Mouse (Mus musculus) lung, embryonic 15.5 days (tissue): ENCODE measurements around the gene Shank2. TPM values are rescaled to one million over a fixed set of nuclear protein-coding genes. Genes with fewer than 3 reads are reported as not detected.

ENCODE experiments used
- ATAC-seq: fragments of 200-750 bp; cut with Nextera tagmentation; 2 replicates; pipeline ENCODE4 v1.8.0; 2017; ENCODE audit warnings: moderate number of reproducible peaks, borderline replicate concordance; ENCODE audit not compliant: low FRiP score, low TSS enrichment; ENCODE audit errors: extremely low read depth
- H3K27ac ChIP-seq: fragments of 300-500 bp; sonication (generic); 2 replicates; pipeline ENCODE4 v1.5.1; 2015; ENCODE audit warnings: moderate library complexity, mild to moderate bottlenecking, inconsistent platforms
- H3K27me3 ChIP-seq: fragments of 300-500 bp; sonication (generic); 2 replicates; pipeline ENCODE4 v1.6.1; 2015; ENCODE audit warnings: inconsistent platforms
- H3K36me3 ChIP-seq: fragments of 300-500 bp; sonication (generic); 2 replicates; pipeline ENCODE4 v1.6.1; 2015; ENCODE audit warnings: inconsistent platforms
- H3K4me1 ChIP-seq: fragments of 300-500 bp; sonication (generic); 2 replicates; pipeline ENCODE4 v1.6.1; 2015; ENCODE audit warnings: inconsistent platforms
- H3K4me2 ChIP-seq: fragments of 300-500 bp; sonication (generic); 2 replicates; pipeline ENCODE4 v1.6.1; 2015; ENCODE audit warnings: inconsistent platforms, mild to moderate bottlenecking, moderate library complexity
- H3K4me3 ChIP-seq: fragments of 300-500 bp; sonication (generic); 2 replicates; pipeline ENCODE4 v1.5.1; 2015; ENCODE audit warnings: mild to moderate bottlenecking, inconsistent platforms
- H3K9ac ChIP-seq: fragments of 300-500 bp; sonication (generic); 2 replicates; pipeline ENCODE4 v1.6.1; 2015; ENCODE audit warnings: inconsistent platforms
- H3K9me3 ChIP-seq: fragments of 300-500 bp; sonication (generic); 2 replicates; pipeline ENCODE4 v1.6.1; 2016; ENCODE audit warnings: inconsistent platforms
- WGBS: fragments of 180-500 bp; shearing (Covaris S2); methylation state at CpG from one replicate; pipeline ENCODE4 v1.1.7; 2015; 5-methylcytosine and 5-hydroxymethylcytosine counted together
- polyA plus RNA-seq: library from polyadenylated mRNA; unstranded; fragments of >200 nt; fragmentation: Nextera tagmentation; extraction: Ambion mirVana; gene quantifications from 2 replicates; pipeline ENCODE4 v1.2.1, GENCODE M21; 2015

Gene Shank2
- polyA plus RNA-seq, 1 experiment from 2014 or later: 1.8 TPM

DNA sequence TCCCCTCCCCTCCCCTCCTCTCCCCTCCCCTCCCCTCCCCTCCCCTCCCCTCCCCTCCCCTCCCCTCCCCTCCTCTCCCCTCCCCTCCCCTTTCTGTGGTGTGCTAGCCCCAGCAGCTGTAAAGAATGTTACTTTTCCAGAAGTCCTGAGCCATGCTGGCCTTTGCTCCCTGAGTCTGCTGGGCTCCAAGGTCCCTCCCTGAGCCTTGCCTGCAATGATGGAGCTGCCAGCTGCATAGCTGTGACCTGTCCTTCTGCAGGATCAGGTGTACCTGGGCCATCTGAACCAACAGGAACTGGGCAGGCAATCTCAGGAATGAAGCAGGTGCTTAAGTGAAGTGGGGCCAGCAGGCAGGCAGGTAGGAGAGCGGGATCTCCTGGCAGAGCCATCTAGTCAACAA, 78.1 kb downstream of the Shank2 start:
- Histone ChIP-seq H3K4me1 (no peaks in the 10 kb centered on the region), H3K36me3 (no peaks in the 10 kb centered on the region), H3K9me3 (no peaks in the 10 kb centered on the region), H3K27ac (no peak overlapping the region), H3K27me3 (no peaks in the 10 kb centered on the region), H3K9ac (no peak overlapping the region), H3K4me2 (no peak overlapping the region), H3K4me3 (no peak overlapping the region)
- no peak for ATAC-seq
- WGBS: 81% methylated on average over 1 of the region's 1 CpGs

DNA sequence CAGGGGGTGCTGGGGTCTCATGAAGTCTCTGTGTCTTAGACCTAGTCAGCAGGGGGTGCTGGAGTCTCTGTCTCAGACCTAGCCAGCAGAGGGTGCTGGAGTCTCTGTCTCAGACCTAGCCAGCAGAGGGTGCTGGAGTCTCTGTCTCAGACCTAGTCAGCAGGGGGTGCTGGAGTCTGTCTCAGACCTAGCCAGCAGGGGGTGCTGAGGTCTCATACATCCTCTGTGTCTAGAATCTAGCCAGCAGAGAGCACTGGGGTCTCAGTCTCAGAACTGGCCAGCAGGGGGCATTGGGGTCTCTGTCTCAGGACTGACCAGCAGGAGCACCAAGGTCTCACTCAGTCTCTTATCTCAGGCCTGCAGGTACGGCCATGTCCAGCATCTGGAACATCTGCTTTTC, 79.7 kb downstream of the Shank2 start:
- no peaks in the 10 kb centered on the region for H3K9me3 ChIP-seq
- H3K27me3 ChIP-seq: no peaks in the 10 kb centered on the region
- 83% methylated on average over 1 of the region's 1 CpGs for WGBS
- no peak overlapping the region for H3K4me2 ChIP-seq
- ATAC-seq: peak; percentile 35; the same call in 1 of the 2 replicates
- no peak overlapping the region for H3K4me3 ChIP-seq
- H3K36me3 ChIP-seq: no peaks in the 10 kb centered on the region
- H3K27ac ChIP-seq: no peak overlapping the region
- no peak overlapping the region for H3K9ac ChIP-seq
- H3K4me1 ChIP-seq: no peaks in the 10 kb centered on the region

DNA sequence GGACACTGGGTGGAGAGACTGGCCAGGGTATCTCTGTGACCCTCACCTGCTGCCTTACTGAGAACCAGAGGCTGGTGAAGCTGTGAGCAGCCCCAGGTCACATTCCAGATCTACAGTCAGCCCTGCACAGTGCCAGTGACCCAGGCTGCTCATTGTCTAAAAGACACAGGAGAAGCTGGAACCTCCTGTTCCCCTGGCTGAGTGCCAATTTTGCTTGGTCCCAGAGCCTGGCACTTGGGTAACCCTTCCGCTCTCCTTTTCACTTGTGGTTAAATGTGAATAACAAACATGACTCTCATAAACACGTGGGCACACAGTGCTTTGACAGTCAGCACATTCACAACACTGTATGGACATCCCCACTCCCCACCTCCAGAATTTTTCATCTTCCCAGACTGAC, 80.2 kb downstream of the Shank2 start:
- Histone ChIP-seq H3K27me3 (no peaks in the 10 kb centered on the region), H3K9ac (no peak overlapping the region), H3K27ac (no peak overlapping the region), H3K4me3 (no peak overlapping the region), H3K36me3 (no peaks in the 10 kb centered on the region), H3K4me2 (no peak overlapping the region), H3K9me3 (no peaks in the 10 kb centered on the region), H3K4me1 (no peaks in the 10 kb centered on the region)
- ATAC-seq: peak; percentile 45; the same call in 1 of the 2 replicates
- WGBS: 80% methylated on average over 2 of the region's 2 CpGs

DNA sequence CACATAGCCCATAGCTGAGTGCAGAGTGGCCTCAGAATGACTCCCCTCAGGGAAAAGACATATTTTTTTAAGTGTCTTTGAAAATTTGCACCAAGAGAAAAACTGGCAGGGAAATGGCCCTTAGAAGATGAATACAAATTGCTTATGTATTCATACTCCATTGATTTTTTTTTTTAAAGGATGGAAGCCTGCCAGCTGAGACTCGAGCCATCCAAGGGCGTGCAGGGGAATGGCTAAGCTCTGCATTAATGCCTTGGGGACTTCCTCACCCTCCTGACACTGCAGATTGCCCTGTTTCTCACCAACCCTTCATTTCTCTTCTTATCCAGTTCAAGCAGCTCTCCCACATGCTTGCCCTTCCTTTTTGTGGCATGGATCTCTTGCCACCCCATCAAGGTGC, 85.5 kb downstream of the Shank2 start:
- Histone ChIP-seq H3K36me3 (no peaks in the 10 kb centered on the region), H3K27me3 (no peaks in the 10 kb centered on the region), H3K9me3 (no peaks in the 10 kb centered on the region), H3K27ac (no peak overlapping the region), H3K4me1 (no peaks in the 10 kb centered on the region), H3K9ac (no peak overlapping the region), H3K4me2 (no peak overlapping the region), H3K4me3 (no peak overlapping the region)
- 37% methylated on average over 2 of the region's 2 CpGs for WGBS
- no peak for ATAC-seq

DNA sequence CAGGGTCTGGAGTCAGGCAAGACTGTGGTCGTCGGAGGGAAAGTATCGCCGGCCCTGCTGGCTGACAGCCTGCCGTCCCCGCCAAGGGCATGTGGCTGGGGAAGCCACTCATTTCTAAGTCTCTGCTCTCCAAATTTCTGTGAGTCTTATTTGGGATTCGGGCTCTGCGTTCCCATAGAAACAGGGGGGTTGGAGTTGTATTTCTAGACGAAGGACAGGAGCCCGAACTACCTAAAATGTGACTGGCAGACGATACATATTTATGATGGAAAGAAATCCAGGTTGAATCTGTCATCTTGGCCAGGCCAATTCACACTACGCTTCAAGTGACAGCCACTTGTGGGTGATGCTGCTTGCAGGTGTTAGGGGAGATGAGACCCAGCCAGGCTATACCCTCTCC, 92.4 kb downstream of the Shank2 start:
- H3K9me3 ChIP-seq: no peaks in the 10 kb centered on the region
- no peaks in the 10 kb centered on the region for H3K4me1 ChIP-seq
- H3K27me3 ChIP-seq: no peaks in the 10 kb centered on the region
- H3K4me2 ChIP-seq: no peak overlapping the region
- no peak for ATAC-seq
- WGBS: 78% methylated on average over 12 of the region's 12 CpGs
- H3K9ac ChIP-seq: no peak overlapping the region
- no peak overlapping the region for H3K4me3 ChIP-seq
- no peak overlapping the region for H3K27ac ChIP-seq
- no peaks in the 10 kb centered on the region for H3K36me3 ChIP-seq

DNA sequence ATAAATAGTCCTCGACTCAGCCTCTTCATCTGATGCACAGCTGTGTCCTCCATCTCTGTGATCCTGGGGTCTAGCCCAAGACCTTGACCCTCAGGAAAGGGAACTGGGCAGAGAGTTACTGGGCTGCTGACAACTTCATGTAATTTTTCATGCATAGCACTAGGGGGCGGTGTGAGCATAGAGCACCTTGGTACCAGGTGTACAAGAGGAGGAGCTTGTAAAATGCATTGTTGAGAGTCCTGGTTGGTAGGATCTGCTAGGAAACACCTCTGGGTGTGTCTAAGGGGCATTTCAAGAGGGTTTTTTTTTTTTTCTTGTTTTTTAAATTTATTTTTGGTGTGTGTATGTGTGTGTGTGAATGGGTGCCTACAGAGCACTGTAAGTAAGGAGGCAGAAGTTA, 95.6 kb downstream of the Shank2 start:
- Histone ChIP-seq H3K4me2 (no peak overlapping the region), H3K9ac (no peak overlapping the region)
- no peak for ATAC-seq

DNA sequence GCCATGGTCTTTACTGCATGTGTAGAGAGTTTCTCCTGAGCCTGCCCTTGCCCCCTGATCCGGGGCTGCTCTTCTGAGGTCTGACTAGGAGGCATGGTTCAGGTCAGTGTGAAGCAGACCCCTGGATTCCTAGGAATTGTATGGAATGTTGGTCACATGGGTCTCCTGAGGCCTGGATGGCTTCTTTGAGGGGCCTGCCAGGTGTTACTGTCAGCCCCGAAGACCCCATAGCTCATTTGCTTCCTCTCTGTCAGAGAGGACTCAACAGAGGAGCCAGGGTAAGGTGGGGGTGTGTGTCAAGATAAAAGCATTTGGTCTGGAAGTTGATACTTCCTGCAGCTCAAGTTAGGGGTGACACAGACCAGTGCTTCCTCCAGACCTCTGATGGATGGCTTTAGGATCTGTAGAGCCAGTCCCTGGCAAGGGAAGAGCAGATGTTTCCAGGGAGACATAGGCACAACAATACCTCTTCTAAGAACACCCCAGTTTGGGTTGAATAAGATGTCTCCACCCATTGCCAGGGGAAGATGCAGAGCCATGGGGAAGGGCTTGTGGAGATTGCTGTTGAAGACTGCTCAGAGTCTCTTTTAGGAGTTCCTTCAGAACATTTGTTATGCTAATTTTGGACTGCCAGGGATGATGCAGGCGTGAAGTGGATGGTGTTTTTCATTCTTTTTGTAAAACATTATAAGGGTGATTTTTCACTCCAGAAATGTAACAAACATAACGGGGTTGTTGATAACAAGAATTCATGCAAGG, 100.7 kb downstream of the Shank2 start:
- ATAC-seq: no peak
- Histone ChIP-seq H3K4me1 (no peaks in the 10 kb centered on the region), H3K27ac (no peak overlapping the region), H3K9ac (no peak overlapping the region), H3K4me3 (no peak overlapping the region), H3K27me3 (no peaks in the 10 kb centered on the region), H3K4me2 (no peak overlapping the region), H3K36me3 (no peaks in the 10 kb centered on the region), H3K9me3 (no peaks in the 10 kb centered on the region)
- 41% methylated on average over 4 of the region's 4 CpGs for WGBS

More for the DNA sequence above, 95.6 kb downstream of the Shank2 start:
- WGBS: 7% methylated on average over 2 of the region's 2 CpGs
- H3K4me3 ChIP-seq: no peak overlapping the region
- H3K27me3 ChIP-seq: no peaks in the 10 kb centered on the region
- H3K9me3 ChIP-seq: no peaks in the 10 kb centered on the region
- H3K4me1 ChIP-seq: no peaks in the 10 kb centered on the region
- no peaks in the 10 kb centered on the region for H3K36me3 ChIP-seq
- no peak overlapping the region for H3K27ac ChIP-seq

DNA sequence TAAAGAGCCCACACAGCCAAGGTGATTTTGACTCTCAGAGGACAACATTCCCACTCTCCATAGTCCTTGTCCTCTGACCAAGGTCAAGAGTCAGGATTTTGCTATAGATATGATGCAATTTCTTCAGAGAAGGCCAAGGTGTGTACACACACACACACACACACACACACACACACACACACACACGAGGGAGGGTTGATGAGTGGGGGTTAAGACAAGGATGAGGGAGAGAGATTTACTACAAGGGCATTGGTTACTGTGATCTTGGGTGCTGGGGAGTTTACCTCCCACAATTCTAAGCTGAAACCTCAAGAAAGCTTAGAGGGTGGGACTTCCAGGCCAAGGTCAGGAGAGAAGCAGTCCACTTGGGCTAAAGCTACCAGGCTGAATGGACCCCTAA, 104.2 kb downstream of the Shank2 start:
- Histone ChIP-seq H3K9me3 (no peaks in the 10 kb centered on the region), H3K4me1 (no peaks in the 10 kb centered on the region), H3K4me3 (no peak overlapping the region), H3K27ac (no peak overlapping the region), H3K27me3 (no peaks in the 10 kb centered on the region), H3K36me3 (no peaks in the 10 kb centered on the region), H3K9ac (no peak overlapping the region), H3K4me2 (no peak overlapping the region)
- no peak for ATAC-seq
- WGBS: 50% methylated on average over 1 of the region's 1 CpGs

DNA sequence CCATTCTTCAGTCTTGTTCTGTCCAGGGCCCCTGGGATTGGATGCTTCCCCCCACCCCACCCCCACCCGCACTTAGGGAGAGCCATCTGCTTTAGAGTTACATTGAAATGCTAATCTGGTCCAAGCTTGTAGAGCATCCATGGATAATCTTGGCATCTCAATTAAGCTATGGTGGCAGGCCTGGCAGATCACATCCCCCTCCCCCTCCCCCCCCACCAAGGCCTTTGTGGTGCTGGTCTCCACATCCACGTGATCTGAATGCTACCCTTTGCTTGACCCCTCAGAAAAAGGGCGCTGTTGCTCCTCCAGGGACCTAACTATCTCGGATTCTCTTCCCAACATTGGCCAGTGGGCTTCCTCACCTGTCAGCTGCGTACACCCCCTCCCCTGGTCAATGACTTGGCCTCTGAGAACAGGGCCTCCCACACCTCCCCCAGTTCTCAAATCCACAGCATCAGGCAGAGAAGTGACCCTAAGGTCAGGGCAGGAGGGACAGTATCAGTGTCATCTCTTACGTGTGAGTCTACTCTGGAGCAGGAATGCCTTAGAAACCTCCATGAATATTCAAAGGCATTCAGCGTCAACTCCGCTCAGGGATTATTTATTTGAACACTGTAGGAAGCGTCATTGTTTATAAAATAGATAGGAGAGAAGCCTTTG, 104.8 kb downstream of the Shank2 start:
- H3K9me3 ChIP-seq: no peaks in the 10 kb centered on the region
- no peaks in the 10 kb centered on the region for H3K4me1 ChIP-seq
- 0 out of 2 replicates have a peak, but pooled peaks have one; percentile 8 for ATAC-seq
- no peak overlapping the region for H3K9ac ChIP-seq
- no peaks in the 10 kb centered on the region for H3K27me3 ChIP-seq
- 35% methylated on average over 9 of the region's 9 CpGs for WGBS
- no peak overlapping the region for H3K4me3 ChIP-seq
- H3K27ac ChIP-seq: no peak overlapping the region
- no peak overlapping the region for H3K4me2 ChIP-seq
- no peaks in the 10 kb centered on the region for H3K36me3 ChIP-seq

DNA sequence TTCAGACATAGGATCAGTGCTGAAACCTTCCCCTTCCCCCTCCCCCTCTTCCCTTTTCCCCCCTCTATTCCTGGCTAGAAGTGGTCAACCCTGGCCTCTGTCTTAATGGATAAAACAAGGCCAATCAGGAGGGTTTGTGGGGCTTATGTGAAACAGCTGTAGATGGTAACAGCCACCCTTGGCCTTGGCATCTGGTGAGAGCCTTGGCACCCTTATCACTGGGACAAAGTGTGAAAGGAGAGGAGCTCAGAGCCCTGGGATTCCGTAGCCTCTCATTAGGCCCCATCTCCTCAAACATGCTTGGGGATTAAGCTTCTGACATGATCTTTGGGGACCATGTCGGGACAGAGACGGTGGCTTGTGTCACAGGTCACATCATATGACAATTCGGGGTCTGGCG, 106.4 kb downstream of the Shank2 start:
- WGBS: 71% methylated on average over 5 of the region's 5 CpGs
- Histone ChIP-seq H3K36me3 (no peaks in the 10 kb centered on the region), H3K4me1 (no peaks in the 10 kb centered on the region), H3K9ac (no peak overlapping the region), H3K4me2 (no peak overlapping the region), H3K27ac (no peak overlapping the region), H3K27me3 (no peaks in the 10 kb centered on the region), H3K4me3 (no peak overlapping the region), H3K9me3 (no peaks in the 10 kb centered on the region)
- no peak for ATAC-seq

DNA sequence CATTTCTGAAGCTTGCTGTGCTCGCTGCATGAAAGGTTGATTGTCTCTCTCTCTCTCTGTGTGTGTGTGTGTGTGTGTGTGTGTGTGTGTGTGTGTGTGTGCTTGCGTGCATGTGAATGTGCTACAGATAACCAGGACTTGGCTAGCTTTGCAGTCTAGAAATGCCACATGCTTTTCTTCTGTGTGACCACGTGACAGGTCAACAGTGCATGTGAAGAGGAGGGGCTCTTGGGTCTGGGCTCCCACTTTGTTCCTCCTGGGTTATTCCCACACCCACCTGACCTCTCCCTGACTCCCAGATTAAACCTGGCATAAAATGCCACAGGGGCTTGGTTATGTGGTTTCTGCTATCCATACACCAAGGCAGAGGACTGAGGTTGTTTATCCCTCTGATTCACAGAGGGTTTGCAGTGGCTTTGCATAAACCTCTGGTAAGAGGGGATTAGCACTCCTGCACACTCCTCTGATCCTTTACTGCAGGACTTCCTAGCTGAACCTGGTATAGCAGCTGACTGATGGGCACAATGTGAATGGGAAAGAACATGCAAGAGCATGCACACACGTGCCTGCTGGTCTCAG, 109.4 kb downstream of the Shank2 start:
- no peaks in the 10 kb centered on the region for H3K9me3 ChIP-seq
- ATAC-seq: no peak
- H3K27me3 ChIP-seq: no peaks in the 10 kb centered on the region
- no peak overlapping the region for H3K27ac ChIP-seq
- H3K4me2 ChIP-seq: no peak overlapping the region
- no peaks in the 10 kb centered on the region for H3K36me3 ChIP-seq
- H3K4me1 ChIP-seq: no peaks in the 10 kb centered on the region
- no peak overlapping the region for H3K9ac ChIP-seq
- no peak overlapping the region for H3K4me3 ChIP-seq
- 32% methylated on average over 4 of the region's 4 CpGs for WGBS

DNA sequence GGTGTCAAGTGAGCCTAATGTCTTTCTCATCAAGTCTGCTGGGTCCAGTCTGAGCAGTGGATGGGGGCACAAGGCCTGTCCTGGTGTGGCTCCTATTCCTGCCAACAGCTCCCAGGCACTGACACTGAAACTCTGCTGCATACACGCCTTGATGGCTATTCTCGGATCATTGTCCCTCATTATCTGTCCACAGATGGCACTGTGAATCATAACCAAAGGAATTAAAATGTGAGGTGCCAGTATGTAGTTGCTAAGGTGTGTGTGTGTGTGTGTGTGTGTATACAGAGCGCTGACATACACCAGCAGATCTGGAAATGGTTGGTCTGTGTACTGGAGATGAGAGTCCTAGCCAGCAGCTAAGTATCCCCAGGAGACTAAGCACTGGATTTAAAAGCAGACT, 110.3 kb downstream of the Shank2 start:
- Histone ChIP-seq H3K27ac (no peak overlapping the region), H3K4me3 (no peak overlapping the region)
- WGBS: 66% methylated on average over 3 of the region's 3 CpGs

More for the DNA sequence above, 110.3 kb downstream of the Shank2 start:
- no peaks in the 10 kb centered on the region for H3K9me3 ChIP-seq
- H3K27me3 ChIP-seq: no peaks in the 10 kb centered on the region
- no peaks in the 10 kb centered on the region for H3K4me1 ChIP-seq
- H3K4me2 ChIP-seq: no peak overlapping the region
- H3K9ac ChIP-seq: no peak overlapping the region
- ATAC-seq: no peak
- H3K36me3 ChIP-seq: no peaks in the 10 kb centered on the region
